Mouse (Mus musculus): Measurements from ENCODE around the gene Farsa. TPM values are rescaled to one million over a fixed set of nuclear protein-coding genes. Genes with fewer than 3 reads are reported as not detected.
A peak's percentile ranks its signal among the peaks of the same experiment; 100 is the strongest.

Gene Farsa
- total and polyA plus RNA-seq, 2 experiments from 2014 or later, result 38.3 to 40.0 TPM

GRCm38 (mm10) chr8:84837149-84837911, 19.5 kb upstream of the Farsa start:
- no peak overlapping the region for H3K9ac ChIP-seq (replicated peaks; ENCODE audit: low read depth, low read length)
- no peaks in the 10 kb centered on the region for H3K27me3 ChIP-seq (ENCODE audit: control insufficient read depth, insufficient read depth, low read length)
- no peak overlapping the region for H3K4me3 ChIP-seq (ENCODE audit: low read depth, low read length)
- H3K27ac ChIP-seq (ENCODE audit: low read depth), result no peak overlapping the region
- DNase-seq (ENCODE audit: low spot score) (no peak), ATAC-seq (ENCODE audit: insufficient read depth, low read depth) (no peak)
- peaks cover 64% of the 10 kb centered on the region for H3K36me3 ChIP-seq (replicated peaks; ENCODE audit: control insufficient read depth, insufficient read depth, low read length)
- WGBS, result 65% methylated on average over 8 of the region's 8 CpGs
- H3K9me3 ChIP-seq (replicated peaks; ENCODE audit: control insufficient read depth, low read length), result no peaks in the 10 kb centered on the region
- no peak for TF ChIP-seq CTCF (IDR thresholded peaks at IDR 0.05; ENCODE audit: low read depth)
- no peak for TF ChIP-seq EP300 (IDR thresholded peaks at IDR 0.05; ENCODE audit: low read depth)
- peaks cover 15% of the 10 kb centered on the region for H3K4me1 ChIP-seq (ENCODE audit: control insufficient read depth, insufficient read depth)
- no peak overlapping the region for H3K4me2 ChIP-seq (ENCODE audit: low read depth, low read length)

GRCm38 (mm10) chr8:84837912-84838470, 18.8 kb upstream of the Farsa start:
- Histone ChIP-seq H3K4me2 (ENCODE audit: low read depth, low read length) (no peak overlapping the region), H3K9ac (replicated peaks; ENCODE audit: low read depth, low read length) (no peak overlapping the region), H3K4me1 (ENCODE audit: control insufficient read depth, insufficient read depth) (peaks cover 10% of the 10 kb centered on the region), H3K27ac (ENCODE audit: low read depth) (no peak overlapping the region), H3K36me3 (replicated peaks; ENCODE audit: control insufficient read depth, insufficient read depth, low read length) (peaks cover 71% of the 10 kb centered on the region), H3K4me3 (ENCODE audit: low read depth, low read length) (no peak overlapping the region), H3K27me3 (ENCODE audit: control insufficient read depth, insufficient read depth, low read length) (no peaks in the 10 kb centered on the region), H3K9me3 (replicated peaks; ENCODE audit: control insufficient read depth, low read length) (no peaks in the 10 kb centered on the region)
- 88% methylated on average over 15 of the region's 15 CpGs for WGBS
- DNase-seq (ENCODE audit: low spot score), result no peak
- no peak for ATAC-seq (ENCODE audit: insufficient read depth, low read depth)
- TF ChIP-seq CTCF (IDR thresholded peaks at IDR 0.05; ENCODE audit: low read depth), result no peak
- TF ChIP-seq EP300 (IDR thresholded peaks at IDR 0.05; ENCODE audit: low read depth), result no peak

GRCm38 (mm10) chr8:84838513-84838912, 18.3 kb upstream of the Farsa start:
- ATAC-seq (ENCODE audit: insufficient read depth, low read depth) (no peak), DNase-seq (ENCODE audit: low spot score) (no peak)
- 81% methylated on average over 5 of the region's 5 CpGs for WGBS
- no peak overlapping the region for H3K4me2 ChIP-seq (ENCODE audit: low read depth, low read length)
- H3K36me3 ChIP-seq (replicated peaks; ENCODE audit: control insufficient read depth, insufficient read depth, low read length), result peaks cover 76% of the 10 kb centered on the region
- no peak overlapping the region for H3K9ac ChIP-seq (replicated peaks; ENCODE audit: low read depth, low read length)
- H3K4me3 ChIP-seq (ENCODE audit: low read depth, low read length), result no peak overlapping the region
- H3K9me3 ChIP-seq (replicated peaks; ENCODE audit: control insufficient read depth, low read length), result no peaks in the 10 kb centered on the region
- H3K27ac ChIP-seq (ENCODE audit: low read depth), result no peak overlapping the region
- peaks cover 8% of the 10 kb centered on the region; the same call in 1 of the 2 replicates for H3K4me1 ChIP-seq (ENCODE audit: control insufficient read depth, insufficient read depth)
- TF ChIP-seq EP300 (IDR thresholded peaks at IDR 0.05; ENCODE audit: low read depth) (no peak), CTCF (IDR thresholded peaks at IDR 0.05; ENCODE audit: low read depth) (no peak)
- no peaks in the 10 kb centered on the region for H3K27me3 ChIP-seq (ENCODE audit: control insufficient read depth, insufficient read depth, low read length)

GRCm38 (mm10) chr8:84839411-84839810, 17.4 kb upstream of the Farsa start:
- Histone ChIP-seq H3K4me2 (ENCODE audit: low read depth, low read length) (peak overlapping the region; percentile 78), H3K9me3 (replicated peaks; ENCODE audit: control insufficient read depth, low read length) (no peaks in the 10 kb centered on the region), H3K27me3 (ENCODE audit: control insufficient read depth, insufficient read depth, low read length) (no peaks in the 10 kb centered on the region), H3K4me1 (ENCODE audit: control insufficient read depth, insufficient read depth) (peaks cover 8% of the 10 kb centered on the region; the same call in 1 of the 2 replicates), H3K9ac (replicated peaks; ENCODE audit: low read depth, low read length) (peak overlapping the region; percentile 80; the same call in 1 of the 2 replicates), H3K27ac (ENCODE audit: low read depth) (peak overlapping the region; percentile 86; the same call in 1 of the 2 replicates), H3K36me3 (replicated peaks; ENCODE audit: control insufficient read depth, insufficient read depth, low read length) (peaks cover 76% of the 10 kb centered on the region), H3K4me3 (ENCODE audit: low read depth, low read length) (peak overlapping the region; percentile 93)
- TF ChIP-seq CTCF (IDR thresholded peaks at IDR 0.05; ENCODE audit: low read depth) (no peak), EP300 (IDR thresholded peaks at IDR 0.05; ENCODE audit: low read depth) (no peak)
- no peak for DNase-seq (ENCODE audit: low spot score)
- ATAC-seq (ENCODE audit: insufficient read depth, low read depth), result no peak
- WGBS, result 92% methylated on average over 2 of the region's 2 CpGs

GRCm38 (mm10) chr8:84839875-84840247, 16.9 kb upstream of the Farsa start:
- 5% methylated on average over 7 of the region's 7 CpGs for WGBS
- Histone ChIP-seq H3K27me3 (ENCODE audit: control insufficient read depth, insufficient read depth, low read length) (no peaks in the 10 kb centered on the region), H3K9ac (replicated peaks; ENCODE audit: low read depth, low read length) (peak overlapping the region; percentile 80), H3K9me3 (replicated peaks; ENCODE audit: control insufficient read depth, low read length) (no peaks in the 10 kb centered on the region), H3K36me3 (replicated peaks; ENCODE audit: control insufficient read depth, insufficient read depth, low read length) (peaks cover 76% of the 10 kb centered on the region), H3K4me1 (ENCODE audit: control insufficient read depth, insufficient read depth) (peaks cover 9% of the 10 kb centered on the region; the same call in 1 of the 2 replicates), H3K4me2 (ENCODE audit: low read depth, low read length) (peak overlapping the region; percentile 78), H3K4me3 (ENCODE audit: low read depth, low read length) (peak overlapping the region; percentile 93), H3K27ac (ENCODE audit: low read depth) (peak overlapping the region; percentile 86)
- ATAC-seq (ENCODE audit: insufficient read depth, low read depth) (no peak), DNase-seq (ENCODE audit: low spot score) (no peak)
- TF ChIP-seq EP300 (IDR thresholded peaks at IDR 0.05; ENCODE audit: low read depth) (0 out of 2 replicates have a peak, but pooled peaks have one; percentile 11), CTCF (IDR thresholded peaks at IDR 0.05; ENCODE audit: low read depth) (no peak)
